Mouse (Mus musculus) mouse trophoblast stem cell (cell line): ENCODE results near the gene Tmem63c.

Experiments
- in situ Hi-C, 2 experiments: fragments of 300-500 bp; cut with MseI, MboI; formaldehyde crosslinking; loops; 2 replicates in 1 of 2; 3 replicates in 1 of 2; pipeline ENCODE4 v1.15.1; 2025

The Tmem63c gene

GRCm38 (mm10) chr12:87021040-87021439 lies at the start of gene Tmem63c:
Tmem63c (plus strand) TSS chr12:87021340.
- in situ Hi-C loops, result no loop called here

- in situ Hi-C loops, result no loop called here
Observed at GRCm38 (mm10) chr12:86973216-86973615, 47.9 kb upstream of the Tmem63c start.

DNA sequence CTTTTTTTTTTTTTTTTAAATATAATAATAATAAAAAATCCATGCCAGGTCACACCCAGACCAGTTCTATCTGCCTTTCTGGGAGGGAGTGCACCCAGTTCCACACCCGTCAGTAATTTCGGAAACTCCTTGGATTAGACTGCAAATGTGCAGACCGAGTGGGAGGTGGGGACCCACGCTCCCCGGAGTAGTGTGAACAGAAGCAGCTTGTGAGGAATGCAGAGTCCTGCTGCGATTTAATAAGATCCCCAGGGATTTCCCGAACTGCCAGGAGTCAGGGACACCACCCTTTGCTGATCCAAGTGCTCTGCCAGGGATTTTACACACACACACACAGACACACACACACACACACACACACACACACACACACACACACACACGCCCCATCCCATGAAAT lies 47.4 kb upstream of the Tmem63c start:
- in situ Hi-C loops, result no loop called here

DNA sequence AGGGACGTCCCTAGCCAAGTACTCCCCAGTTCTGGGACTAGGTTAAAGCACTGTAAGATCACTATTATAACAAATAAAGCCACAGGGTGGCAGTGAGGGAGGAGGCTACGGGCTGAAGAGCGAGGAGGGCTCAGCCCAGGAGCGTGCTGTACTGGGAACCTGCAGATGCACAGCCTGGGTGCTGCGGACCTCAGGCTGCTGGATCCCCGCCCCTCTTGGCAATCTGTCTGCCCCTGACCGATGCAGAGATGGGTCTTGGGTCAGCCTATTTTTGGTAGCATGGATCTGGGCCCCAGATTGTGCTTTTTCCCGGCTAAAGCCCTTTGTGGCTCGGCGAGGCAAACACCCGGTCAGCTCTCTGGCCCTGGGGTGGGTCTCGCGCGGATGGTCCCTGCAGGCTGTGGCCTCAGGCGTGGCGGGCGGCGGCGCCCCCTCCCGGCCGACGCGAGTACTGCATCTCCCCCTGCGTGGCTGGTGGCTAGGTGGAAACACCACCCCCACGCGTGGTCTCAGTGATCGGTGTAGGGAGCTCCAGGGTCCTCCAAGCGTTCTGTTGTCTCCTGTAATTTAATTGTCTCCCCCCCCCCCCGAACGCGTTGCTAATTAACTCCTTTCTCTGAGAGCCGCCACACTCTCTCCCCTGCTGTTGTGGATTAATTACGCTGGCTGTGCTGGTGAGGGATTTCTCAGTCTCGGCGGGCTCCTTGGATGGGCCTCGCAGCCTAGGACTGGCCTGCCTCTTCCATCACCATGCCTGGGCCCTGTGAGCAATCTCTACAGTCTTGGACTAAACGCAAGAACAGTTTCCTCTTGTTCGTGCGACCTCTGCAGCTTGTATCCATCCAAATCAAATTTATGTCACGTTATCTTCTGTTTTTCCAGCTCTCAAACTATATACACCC lies 46.5 kb upstream of the Tmem63c start:
- in situ Hi-C loops, result no loop called here

DNA sequence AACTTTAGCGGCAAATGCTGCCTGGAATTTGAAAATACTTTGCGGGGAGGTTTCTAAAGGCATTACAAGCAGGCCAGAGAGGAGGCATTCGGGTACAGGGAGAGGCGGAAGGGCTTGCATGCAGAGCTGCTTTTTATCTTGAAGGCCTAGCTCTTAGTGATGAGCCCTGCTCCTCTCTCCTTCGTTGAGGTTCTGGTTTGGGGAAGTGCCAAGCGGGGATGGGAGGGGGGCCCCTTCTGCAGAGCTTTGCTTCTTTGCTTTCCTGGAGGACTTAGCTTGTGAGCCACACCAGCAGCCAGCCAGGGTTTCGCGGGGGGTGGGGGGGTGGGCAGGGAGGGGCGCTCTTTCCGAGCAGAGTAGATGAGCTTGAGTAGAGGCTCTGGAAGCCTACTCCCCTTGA lies 45.4 kb upstream of the Tmem63c start:
- in situ Hi-C loops, result no loop called here

GRCm38 (mm10) chr12:86976511-86977168 lies 44.5 kb upstream of the Tmem63c start:
- in situ Hi-C loops, result no loop called here

- in situ Hi-C loops, result no loop called here
Observed at GRCm38 (mm10) chr12:86977833-86978232, 43.3 kb upstream of the Tmem63c start.

GRCm38 (mm10) chr12:86981180-86981579 lies 40.0 kb upstream of the Tmem63c start:
- in situ Hi-C loops, result no loop called here

DNA sequence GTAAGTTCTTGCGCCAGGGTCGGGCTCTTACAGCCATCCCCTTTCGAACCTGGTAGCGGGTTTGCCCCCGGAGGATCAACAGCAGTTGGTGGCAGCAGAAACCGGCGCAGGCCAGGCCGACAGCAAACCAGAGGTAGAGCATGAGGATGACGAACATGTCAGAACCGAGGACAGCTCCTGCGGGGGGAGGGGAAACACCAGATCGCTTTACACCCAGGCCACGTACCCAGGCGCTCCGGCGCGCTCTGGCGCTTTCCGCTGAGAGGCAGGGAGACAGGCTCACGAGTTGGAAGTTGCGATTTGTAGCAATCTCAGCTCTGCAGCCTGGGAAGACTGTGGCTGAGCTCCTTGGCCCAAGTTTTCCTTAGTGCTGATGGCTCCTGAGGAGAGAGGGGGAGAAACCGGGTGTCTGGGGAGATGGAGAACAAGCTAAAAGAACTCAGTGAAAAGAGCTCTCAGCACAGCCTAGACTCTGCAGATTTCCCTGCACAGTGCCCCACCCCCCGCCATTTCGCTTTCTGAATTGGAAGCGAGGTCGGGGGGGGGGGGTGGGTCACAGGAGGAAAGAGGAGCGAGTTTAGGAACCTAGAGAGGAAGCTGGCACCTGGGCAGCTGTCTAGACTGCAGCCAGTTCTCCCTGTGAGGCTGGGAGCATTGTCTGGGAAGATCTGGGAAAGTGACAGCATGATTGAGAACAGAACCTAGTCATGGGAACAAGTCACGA lies 37.5 kb upstream of the Tmem63c start:
- in situ Hi-C loops, result no loop called here

DNA sequence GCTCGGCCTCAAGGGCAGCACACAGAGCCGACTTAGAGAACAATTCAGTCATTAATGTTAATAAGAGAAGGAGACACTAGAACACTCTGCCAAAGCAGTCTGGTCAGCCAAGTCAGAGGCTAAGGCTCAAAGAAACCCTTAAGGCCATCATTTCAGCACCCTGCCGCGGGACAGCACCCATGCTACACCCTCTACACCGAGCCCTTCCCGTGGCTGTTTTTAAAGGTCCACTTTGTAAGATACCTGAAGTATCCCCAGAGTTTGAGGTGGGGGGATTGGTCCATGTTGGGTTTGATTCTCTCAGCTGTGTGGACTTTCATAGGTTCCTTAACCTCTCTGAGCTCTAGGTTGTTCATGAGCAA lies 37.0 kb upstream of the Tmem63c start:
- in situ Hi-C loops, result no loop called here

DNA sequence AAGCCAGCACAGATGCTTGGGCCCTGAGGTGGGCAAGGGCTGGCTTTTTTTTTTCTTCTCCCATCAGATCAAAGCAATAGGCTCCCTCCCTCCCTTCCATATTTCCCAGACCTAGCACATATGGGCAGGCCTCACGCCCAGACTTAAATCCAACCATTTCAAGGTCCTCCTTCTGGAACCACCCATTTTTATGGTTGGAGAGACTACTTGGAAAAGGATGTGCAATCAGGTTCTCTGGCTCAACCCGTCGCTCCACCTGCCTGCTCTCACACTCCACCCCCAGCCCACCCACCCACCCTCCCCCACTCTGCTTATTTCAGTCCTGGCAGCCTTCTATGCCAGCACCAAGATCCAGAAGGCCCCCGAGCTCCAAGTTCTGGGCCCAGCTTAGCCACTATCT lies 34.6 kb upstream of the Tmem63c start:
- in situ Hi-C loops, result no loop called here

DNA sequence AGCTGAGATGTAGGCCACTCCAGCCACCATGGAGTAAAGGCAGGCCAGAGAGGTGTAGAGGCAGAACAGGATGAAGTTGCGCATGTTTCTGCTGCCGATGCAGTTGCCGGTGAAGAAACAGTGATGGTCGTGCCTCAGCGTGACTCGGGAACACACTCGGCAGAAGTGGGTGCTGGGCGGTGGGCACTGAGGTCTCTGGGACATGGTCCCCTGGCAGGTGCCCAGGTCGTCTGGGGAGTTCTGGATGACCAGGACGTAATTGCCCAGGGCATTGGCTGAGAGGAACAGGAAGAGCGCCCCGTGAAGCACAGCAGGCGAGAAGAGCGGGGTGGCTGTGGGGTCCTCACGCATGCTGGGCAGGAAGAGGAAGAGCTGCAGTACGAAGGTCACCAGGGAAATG lies 32.9 kb upstream of the Tmem63c start:
- in situ Hi-C loops, result no loop called here

DNA sequence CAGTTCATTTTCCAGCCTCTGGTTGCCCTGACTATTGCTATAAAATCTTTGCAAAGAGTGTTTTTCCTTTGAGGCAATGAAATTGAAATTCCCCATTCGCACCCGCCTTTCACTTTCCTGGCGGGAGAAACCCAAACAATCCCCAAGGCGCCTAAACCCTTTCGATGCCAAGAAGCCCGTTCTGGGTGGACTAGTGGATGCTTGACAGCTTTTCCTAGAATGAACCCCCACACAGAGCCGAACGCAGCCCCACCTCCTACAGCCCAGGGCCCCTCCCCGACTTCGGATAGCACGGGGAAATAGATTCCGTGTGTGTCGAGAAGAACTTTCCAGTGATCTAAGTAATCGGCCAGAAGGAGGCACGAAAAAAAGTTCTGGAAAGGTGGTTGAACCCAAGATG lies 31.8 kb upstream of the Tmem63c start:
- in situ Hi-C loops, result no loop called here

GRCm38 (mm10) chr12:86989890-86990754 lies 31.0 kb upstream of the Tmem63c start, which contains the start of gene Zdhhc22:
Zdhhc22 (minus strand) TSS chr12:86990430.
- in situ Hi-C loops, result no loop called here

- in situ Hi-C loops, result no loop called here
Observed at GRCm38 (mm10) chr12:86990755-86991110, 30.4 kb upstream of the Tmem63c start.

DNA sequence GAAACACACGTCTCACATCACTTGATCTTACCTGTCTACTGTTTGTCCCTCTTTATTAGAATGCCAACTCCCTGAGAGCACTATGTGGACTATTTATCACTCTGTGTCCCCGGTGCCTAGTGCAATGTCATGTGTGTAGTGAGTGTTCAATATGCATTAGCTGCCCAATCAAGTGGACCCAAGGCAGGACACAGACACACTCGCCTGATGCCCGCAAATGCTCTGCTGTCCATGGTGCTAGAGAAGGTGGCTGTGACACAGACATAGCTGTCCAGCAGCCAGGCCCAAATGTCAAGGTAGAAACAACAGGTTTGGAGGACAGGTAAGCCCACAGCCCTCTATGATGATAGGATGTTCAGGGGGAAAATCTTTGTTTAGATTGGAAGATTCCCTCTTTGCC lies 27.0 kb upstream of the Tmem63c start:
- in situ Hi-C loops, result no loop called here

DNA sequence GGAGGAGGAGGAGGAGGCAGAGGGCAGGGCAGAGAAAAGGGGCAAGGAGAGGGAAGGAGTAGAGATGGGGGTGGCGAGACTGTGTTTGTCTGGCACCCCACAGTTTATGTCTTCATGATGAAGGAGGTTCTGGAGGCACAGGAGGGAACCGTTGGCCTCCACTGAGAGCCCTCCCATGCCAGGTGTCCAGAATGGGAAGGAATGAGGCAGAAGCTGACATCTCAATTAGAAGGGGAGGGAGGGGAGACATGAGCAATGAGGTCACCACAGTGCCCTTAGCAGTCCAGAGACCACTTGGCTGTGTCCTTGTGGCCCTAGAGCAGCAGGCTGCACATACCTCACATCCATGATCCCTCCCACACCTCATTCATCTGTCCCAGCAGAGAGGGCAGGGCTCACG lies 26.4 kb upstream of the Tmem63c start:
- in situ Hi-C loops, result loop anchor here in 1 of 2 experiments (5.0 kb wide), 1 partner anchor 58 kb away; no protein-coding TSS in a partner anchor

- in situ Hi-C loops, result loop anchor here in 1 of 2 experiments (5.0 kb wide), 1 partner anchor 56 kb away; no protein-coding TSS in a partner anchor
Observed at GRCm38 (mm10) chr12:86995931-86996330, 25.2 kb upstream of the Tmem63c start.

GRCm38 (mm10) chr12:86998699-86999098 lies 22.4 kb upstream of the Tmem63c start:
- in situ Hi-C loops, result loop anchor here in 1 of 2 experiments (5.0 kb wide), 1 partner anchor 54 kb away; no protein-coding TSS in a partner anchor

DNA sequence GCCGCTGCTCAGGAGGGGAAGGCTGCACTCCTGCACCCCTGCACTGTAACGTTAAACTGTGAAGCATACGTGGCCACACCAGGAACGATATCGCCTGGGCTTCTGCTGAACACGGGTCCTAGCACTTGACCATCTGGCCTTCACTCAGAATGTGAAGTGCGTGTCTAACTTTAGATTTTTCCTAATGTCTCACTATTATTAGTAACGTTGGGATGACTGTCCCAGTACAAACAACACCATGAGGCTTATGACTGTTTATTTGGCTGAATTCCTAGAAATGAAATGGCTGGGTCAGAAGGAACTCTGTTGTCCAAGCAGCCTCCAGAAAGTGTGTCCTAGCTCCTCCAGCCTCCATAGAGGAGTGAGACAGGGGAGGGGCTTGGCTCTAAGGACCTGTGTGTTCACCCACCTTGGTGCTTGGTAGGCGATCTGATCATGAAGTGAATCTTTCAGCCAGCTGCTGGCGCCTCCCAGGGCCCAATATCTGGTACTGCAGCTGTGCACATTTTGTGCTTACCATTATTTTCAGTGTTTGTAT lies 21.8 kb upstream of the Tmem63c start:
- in situ Hi-C loops, result loop anchor here in 1 of 2 experiments (5.0 kb wide), 1 partner anchor 53 kb away; no protein-coding TSS in a partner anchor
